Mouse (Mus musculus): ENCODE data around the gene Fam198b.

Fam198b gene

DNA sequence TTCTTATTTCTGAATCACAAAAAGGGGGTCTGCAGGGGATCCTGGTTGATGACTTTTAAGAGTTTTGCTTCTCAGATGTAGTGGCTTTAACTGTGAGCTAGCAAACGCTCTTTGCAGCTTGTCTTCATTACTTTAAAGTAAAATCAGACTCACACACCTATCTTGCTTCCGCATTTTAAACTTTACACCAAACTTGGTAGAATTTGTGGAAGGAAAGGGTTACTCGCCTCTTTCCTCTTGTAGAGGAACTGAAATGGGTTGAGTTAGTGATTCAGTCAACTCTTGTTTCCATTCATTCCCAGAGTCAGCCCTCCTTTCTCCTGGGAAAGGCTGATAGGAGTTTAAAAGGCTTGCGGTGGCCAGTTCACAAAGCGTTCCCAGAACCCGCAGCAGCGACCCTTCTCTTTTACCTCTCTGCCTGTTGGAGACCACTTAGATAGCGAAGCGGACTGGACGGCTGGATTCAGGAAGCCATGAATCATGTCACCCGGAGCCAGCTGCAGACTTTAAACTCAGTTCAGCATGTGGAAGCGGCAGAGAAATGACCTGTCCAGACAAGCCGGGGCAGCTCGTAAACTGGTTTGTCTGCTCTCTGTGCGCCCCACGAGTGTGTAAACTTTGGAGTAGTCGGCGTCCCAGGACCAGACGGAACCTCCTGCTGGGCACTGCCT lies 1.5 kb downstream of the Fam198b start:
- DNase-seq (ENCODE audit: low spot score in 2 of 2): peak; percentile 43 to 46

DNA sequence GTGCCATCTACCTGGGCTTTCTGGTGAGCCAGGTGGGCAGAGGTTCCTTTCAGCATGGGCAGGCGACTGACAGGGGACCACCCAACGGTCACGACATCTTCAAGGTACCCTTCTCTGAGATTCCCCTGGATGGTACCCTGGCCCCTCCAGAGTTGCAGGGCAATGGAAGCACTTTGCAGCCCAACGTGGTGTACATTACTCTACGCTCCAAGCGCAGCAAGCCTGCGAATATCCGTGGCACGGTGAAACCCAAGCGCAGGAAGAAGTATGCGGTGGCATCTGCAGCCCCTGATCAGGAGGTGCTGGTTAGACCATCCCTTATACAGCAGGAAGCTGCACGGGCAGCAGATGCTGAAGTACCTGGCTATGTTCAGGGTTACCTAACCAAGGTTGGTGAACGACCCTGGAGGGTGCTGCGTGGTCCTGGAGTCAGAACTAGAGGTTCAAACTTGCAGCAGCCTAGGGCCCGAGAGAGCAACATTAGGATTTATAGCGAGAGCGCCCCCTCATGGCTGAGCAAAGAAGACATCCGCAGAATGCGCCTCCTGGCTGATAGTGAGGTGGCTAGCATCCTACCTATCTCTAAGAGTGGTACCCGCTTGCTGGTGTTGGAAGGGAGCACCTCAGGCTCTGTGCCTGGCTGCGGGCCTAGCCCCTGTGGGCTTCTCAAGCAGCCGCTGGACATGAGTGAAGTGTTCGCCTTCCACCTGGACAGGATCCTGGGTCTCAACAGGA lies 2.2 kb downstream of the Fam198b start:
- peak; percentile 71 to 75 for DNase-seq (ENCODE audit: low spot score in 2 of 2)

GRCm38 (mm10) chr3:79887161-79887855 lies 3.0 kb downstream of the Fam198b start:
- no peak for DNase-seq (ENCODE audit: low spot score in 2 of 2)

GRCm38 (mm10) chr3:79887966-79888365 lies 3.6 kb downstream of the Fam198b start:
- DNase-seq (ENCODE audit: low spot score in 2 of 2): no peak

DNA sequence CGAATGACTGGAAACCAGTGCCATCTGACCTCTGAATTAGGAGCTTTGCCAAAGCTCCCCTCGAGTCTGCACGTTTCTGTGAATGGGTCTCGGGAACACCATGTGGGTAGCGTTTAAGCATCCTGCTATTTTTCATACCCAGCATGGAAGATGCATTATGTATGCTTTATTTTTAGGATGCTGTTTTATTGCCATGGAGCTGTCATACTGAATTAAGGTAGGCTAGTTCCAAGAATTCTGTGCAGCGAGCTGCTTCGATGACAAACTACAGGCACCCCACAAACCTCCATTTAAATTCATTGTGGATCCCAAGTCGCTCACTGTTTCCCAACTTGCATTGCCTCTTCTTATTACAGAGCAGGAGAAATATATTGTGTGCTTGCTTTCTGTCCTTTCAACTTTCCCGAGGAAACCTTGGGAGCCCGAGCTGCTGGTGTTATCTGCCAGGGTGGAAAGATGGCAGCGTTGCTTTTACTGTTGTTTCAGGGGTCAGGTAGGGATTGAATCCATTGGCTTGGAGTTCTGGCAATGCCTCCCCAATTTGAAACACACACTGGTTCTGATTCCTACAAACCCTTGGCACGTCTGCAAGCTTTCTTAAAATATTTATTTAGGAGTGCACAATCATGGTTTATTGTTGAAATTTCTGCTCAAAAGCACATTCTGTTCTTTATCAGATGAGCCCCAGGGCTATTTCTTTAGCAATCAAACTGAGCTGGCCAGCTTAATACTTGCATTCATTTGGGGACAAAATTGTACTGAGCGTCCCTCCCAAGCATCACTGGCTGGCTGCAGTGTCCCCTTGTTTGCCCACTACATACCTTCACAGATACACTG lies 13.4 kb downstream of the Fam198b start:
- peak in 1 of 2 experiments; percentile 44 for DNase-seq (ENCODE audit: low spot score in 2 of 2)

- DNase-seq (ENCODE audit: low spot score in 2 of 2): no peak
These were observed 14.2 kb downstream of the Fam198b start for GRCm38 (mm10) chr3:79898514-79898913.

DNA sequence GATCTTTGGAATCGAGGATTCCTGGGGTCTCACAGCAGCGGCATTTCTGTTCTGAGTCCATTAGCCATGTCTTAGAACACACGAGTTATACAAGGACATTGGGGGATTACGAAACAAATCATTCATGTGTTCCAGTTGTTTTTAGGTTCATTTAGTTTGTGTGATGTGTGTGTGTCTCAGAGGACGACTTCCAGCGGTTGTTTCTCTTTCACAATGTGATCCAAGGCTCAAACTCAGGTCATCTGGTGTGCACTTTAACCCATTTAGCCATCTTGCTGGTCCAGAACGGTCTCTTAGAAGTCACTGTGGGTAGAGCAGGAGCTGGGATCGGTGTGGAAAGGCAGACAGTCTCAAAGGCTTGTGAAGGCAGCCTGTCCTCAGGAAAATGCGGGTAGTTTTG lies 15.6 kb downstream of the Fam198b start:
- DNase-seq (ENCODE audit: low spot score in 2 of 2): no peak

DNA sequence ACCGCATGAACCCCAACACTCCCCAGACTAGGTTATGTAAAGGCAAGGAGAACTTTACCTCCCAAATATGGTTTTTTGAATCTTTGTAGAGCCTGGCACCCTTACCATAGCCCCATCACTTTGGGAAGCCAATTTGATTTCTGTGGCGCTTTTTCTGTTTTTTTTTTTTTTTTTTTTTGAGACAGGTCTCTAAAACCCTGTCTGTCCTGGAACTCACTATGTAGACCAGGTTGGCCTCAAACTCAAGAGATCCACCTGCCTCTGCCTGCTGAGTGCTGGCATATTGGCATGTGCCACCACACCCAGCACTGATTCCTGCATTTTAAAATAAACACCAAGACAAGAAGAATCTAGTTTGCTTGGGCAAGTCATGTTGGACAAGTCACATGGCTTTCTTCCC lies 16.2 kb downstream of the Fam198b start:
- no peak for DNase-seq (ENCODE audit: low spot score in 2 of 2)

DNA sequence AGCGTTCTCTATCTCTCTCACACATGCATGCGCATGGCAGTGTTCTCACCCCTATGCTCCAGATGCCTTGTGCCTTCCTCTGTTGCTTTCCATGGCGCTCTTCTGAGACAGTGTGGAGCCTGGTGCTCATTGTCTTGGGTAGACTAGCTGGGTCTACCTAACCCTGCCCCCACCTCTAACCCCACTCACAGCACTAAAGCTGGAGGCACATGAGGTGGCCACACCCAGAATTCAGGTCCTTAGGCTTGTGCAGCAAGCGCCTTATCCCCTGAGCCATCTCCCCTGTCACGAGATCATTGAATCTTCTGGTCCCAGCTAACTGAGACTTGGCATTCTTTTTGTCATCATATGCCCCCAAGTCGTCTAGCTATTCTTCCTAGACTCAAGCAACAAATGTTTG lies 17.0 kb downstream of the Fam198b start:
- no peak for DNase-seq (ENCODE audit: low spot score in 2 of 2)

- DNase-seq (ENCODE audit: low spot score in 2 of 2): no peak
These were observed 17.4 kb downstream of the Fam198b start for GRCm38 (mm10) chr3:79901734-79902133.

GRCm38 (mm10) chr3:79903803-79904202 lies 19.5 kb downstream of the Fam198b start:
- DNase-seq (ENCODE audit: low spot score in 2 of 2): peak; percentile 54 to 56

GRCm38 (mm10) chr3:79904238-79904757 lies 20.0 kb downstream of the Fam198b start:
- DNase-seq (ENCODE audit: low spot score in 2 of 2): no peak

DNA sequence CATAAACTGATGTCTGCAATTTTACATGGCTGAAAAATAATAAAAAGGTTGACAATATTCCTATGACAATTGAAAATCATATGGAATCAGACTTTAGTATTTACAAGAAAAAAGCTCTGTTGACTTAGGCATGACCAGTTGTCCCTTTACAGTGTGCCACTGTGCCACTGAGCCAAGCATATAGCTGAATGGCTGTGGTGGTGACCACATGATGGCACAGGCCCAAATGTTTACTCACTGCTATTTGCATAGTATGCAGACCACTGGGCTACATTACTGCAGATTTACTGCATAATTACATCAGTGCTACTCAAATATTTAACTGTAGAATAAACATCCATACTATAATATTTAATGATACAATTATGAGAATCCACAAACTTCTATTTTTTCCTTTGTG lies 21.1 kb downstream of the Fam198b start:
- no peak for DNase-seq (ENCODE audit: low spot score in 2 of 2)

DNA sequence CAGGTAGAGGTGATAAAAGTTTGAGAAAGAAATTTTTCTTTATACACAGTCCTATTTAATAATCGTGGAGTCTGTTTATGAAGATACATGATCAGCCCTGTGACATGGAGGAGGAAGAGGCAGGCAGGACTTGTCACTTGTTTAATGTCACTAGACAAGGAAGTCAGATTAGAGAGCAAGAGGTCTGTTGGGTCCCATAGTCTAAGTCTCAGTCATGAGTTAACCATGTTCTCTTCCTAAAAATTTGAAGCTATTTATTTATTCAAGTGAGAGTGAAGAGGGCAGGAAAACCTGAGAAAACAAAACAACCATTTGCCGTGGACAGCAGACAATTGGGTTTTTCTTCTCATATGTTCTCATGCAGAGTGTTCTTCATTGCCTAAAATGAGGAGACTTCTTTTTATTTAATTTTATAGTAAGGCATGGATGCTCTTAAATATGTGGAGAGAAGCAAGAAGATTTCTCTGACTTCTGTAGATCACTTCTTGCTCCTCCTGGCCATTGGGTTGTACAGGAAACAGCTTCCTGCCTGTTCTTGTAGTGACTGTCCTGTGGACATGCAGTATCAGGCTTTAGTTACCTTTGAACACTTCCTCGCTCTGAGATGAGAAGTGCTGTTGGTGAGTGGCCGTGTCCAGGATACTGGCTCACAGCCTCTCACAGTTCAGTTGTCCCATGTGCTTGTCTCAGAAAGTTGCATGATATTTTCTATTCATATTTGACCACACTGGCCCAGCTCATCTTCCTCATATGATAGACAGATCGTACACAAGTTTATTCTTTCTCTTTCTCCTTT lies 22.1 kb downstream of the Fam198b start:
- DNase-seq (ENCODE audit: low spot score in 2 of 2): no peak

DNA sequence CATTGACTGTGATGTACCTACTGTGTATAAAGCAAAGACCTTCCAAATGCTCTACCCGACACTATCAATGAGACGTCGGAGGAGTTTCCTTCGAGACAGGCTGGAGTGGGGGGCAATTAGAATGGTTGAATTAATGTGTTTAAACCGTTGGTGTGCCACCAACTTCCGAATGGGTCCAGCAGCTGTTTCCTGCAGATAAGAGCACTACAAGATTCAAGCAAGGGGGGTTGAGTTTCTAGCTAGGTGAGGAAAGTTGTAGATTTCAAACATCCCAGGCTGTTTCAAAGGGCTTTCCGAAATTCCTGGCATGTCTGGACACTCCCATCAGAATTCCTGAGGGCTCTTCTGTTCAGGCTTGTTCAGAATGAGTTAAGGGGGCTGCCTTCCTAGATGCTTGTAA lies 22.9 kb downstream of the Fam198b start:
- peak in 1 of 2 experiments; percentile 39 for DNase-seq (ENCODE audit: low spot score in 2 of 2)

- DNase-seq (ENCODE audit: low spot score in 2 of 2): no peak
These were observed 26.2 kb downstream of the Fam198b start for GRCm38 (mm10) chr3:79910375-79911141.

DNA sequence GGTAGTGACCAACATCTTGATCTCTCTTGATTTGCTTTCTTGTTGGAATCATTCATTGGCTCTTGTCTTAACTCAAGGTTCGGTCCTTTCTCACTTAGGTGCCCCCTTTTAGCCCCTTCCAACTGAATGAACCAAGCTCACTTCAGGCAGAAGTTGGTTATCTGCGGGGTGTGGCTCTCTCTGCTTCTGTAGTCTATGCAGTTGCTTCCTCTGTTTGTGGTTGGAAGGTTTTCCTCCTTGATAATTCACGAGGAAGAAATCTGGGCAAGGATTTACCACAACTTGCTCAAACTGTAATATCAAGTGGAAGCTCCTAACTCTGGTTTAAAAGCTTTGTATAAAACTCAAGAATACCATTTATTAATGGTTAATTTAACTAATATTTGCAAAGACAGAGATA lies 26.8 kb downstream of the Fam198b start:
- no peak for DNase-seq (ENCODE audit: low spot score in 2 of 2)

GRCm38 (mm10) chr3:79914012-79914411 lies 29.7 kb downstream of the Fam198b start:
- no peak for DNase-seq (ENCODE audit: low spot score in 2 of 2)

DNA sequence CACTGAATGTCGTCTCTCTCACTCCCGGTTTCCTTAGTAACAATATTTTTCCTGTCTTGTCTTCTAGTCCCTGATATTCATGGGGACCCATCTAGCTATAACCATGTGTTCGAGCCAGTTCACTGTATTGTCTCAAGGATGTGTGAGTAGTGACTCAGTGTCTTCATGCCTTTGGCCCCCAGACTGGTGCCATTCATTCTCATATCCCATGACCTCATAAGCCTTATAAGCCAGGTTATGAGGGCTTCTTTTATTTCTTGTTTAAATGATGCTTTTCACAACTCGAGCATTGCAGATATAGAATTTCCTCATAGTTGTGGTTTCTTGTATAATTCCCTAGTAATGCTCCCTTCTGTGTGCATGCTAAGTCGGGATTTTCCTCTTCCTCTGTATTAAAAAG lies 31.9 kb downstream of the Fam198b start:
- no peak for DNase-seq (ENCODE audit: low spot score in 2 of 2)

- DNase-seq (ENCODE audit: low spot score in 2 of 2): no peak
These were observed 34.4 kb downstream of the Fam198b start for GRCm38 (mm10) chr3:79918761-79919160.

Measured in heart, adult 9 months (tissue).